In genomic region chr14:99044096-99044495, GRCm38 (mm10) we compare ENCODE assay signal across 8 mouse cellular contexts. TPM values are rescaled to one million over a fixed set of nuclear protein-coding genes. Genes with fewer than 3 reads are reported as not detected.
DNase-seq lines count a peak whose midpoint lies in the region; ATAC-seq and TF ChIP-seq lines count a peak whose summit lies in the region.

No protein-coding gene starts in this region.

- H3K4me3 ChIP-seq in CH12.LX (replicated peaks in 1 of 3; ENCODE audit: low read depth in 2 of 3, low read length in 2 of 3, poor library complexity in 1 of 3): peak overlapping the region in 2 of 3 experiments; percentile 58 to 92
- H3K4me3 ChIP-seq in forebrain, embryonic 13.5 days: peak overlapping the region; percentile 99
- peak overlapping the region; percentile 97 for H3K4me3 ChIP-seq in liver, embryonic 13.5 days (replicated peaks)

- dilution Hi-C loops in CH12.LX (cut with MboI; ENCODE audit: extremely low pct_ligation_motif_present, extremely low pct_unique_long_range_greater_than_20kb, low sequenced_read_pairs): no loop called here

- no peak for TF ChIP-seq POLR2A in CH12.LX (IDR thresholded peaks at IDR 0.05; ENCODE audit: low read depth, low read length)

- no peak for ATAC-seq in forebrain, embryonic 13.5 days
- no peak for ATAC-seq in liver, embryonic 13.5 days (ENCODE audit: low read depth)

- peak; percentile 17 to 31 for DNase-seq in cerebellum, postnatal 14 days
- DNase-seq in cerebellum, adult 11-12 months: no peak
- no peak for DNase-seq in CH12.LX (ENCODE audit: extremely low read depth)
- DNase-seq in liver, embryonic 13.5 days: no peak
- DNase-seq in left cerebral cortex, postnatal 25 days (ENCODE audit: low spot score in 2 of 2): no peak
- DNase-seq in right cerebral cortex, postnatal 36 days (ENCODE audit: low spot score in 2 of 2): no peak
- DNase-seq in right cerebral cortex, postnatal 4 days: no peak

- no peak overlapping the region for H3K27ac ChIP-seq in CH12.LX (ENCODE audit: insufficient read depth, low read depth)
- no peak overlapping the region; the same call in 1 of the 2 replicates for H3K27ac ChIP-seq in forebrain, embryonic 13.5 days
- peak overlapping the region; percentile 44 for H3K27ac ChIP-seq in liver, embryonic 13.5 days

- no peaks in the 10 kb centered on the region for H3K27me3 ChIP-seq in CH12.LX (replicated peaks)
- H3K27me3 ChIP-seq in forebrain, embryonic 13.5 days: no peaks in the 10 kb centered on the region
- no peaks in the 10 kb centered on the region for H3K27me3 ChIP-seq in liver, embryonic 13.5 days

- H3K4me2 ChIP-seq in CH12.LX (ENCODE audit: insufficient read depth, low read depth, poor library complexity, severe bottlenecking): peak overlapping the region; percentile 93
- H3K4me2 ChIP-seq in forebrain, embryonic 13.5 days: peak overlapping the region; percentile 78
- H3K4me2 ChIP-seq in liver, embryonic 13.5 days: peak overlapping the region; percentile 75

- 28% methylated on average over 10 of the region's 10 CpGs for WGBS in forebrain, embryonic 13.5 days
- WGBS in liver, embryonic 13.5 days (ENCODE audit: insufficient replicate concordance): 28% methylated on average over 10 of the region's 10 CpGs

- H3K79me2 ChIP-seq in CH12.LX (replicated peaks; ENCODE audit: control insufficient read depth, extremely low read depth, insufficient read depth, poor library complexity, severe bottlenecking): peaks cover 73% of the 10 kb centered on the region

- intact Hi-C loops in left cerebral cortex, postnatal 25 days (cut with DNase I): no loop called here

- no peak overlapping the region for H3K9ac ChIP-seq in CH12.LX (ENCODE audit: insufficient read depth, low read depth)
- H3K9ac ChIP-seq in forebrain, embryonic 13.5 days: peak overlapping the region; percentile 45
- peak overlapping the region; percentile 98 for H3K9ac ChIP-seq in liver, embryonic 13.5 days

- TF ChIP-seq CTCF in CH12.LX (conservative IDR thresholded peaks at IDR 0.05 in 1 of 2, IDR thresholded peaks at IDR 0.05 in 1 of 2; ENCODE audit: low read depth in 2 of 2, low read length in 2 of 2): no peak

- no peak for TF ChIP-seq RAD21 in CH12.LX (IDR thresholded peaks at IDR 0.05; ENCODE audit: low read depth, low read length)

- in situ Hi-C loops in CH12.LX (cut with MboI; ENCODE audit: low pct_ligation_motif_present, low pct_unique_long_range_greater_than_20kb, low sequenced_read_pairs): no loop called here

- TF ChIP-seq EP300 in CH12.LX (IDR thresholded peaks at IDR 0.05; ENCODE audit: low read length): no peak

- peaks cover 7 to 23% of the 10 kb centered on the region in 2 experiments for H3K36me3 ChIP-seq in CH12.LX (replicated peaks in 1 of 2; ENCODE audit: control insufficient read depth in 1 of 2, insufficient read depth in 1 of 2, low read length in 1 of 2)
- H3K36me3 ChIP-seq in forebrain, embryonic 13.5 days (ENCODE audit: poor library complexity, severe bottlenecking): peaks cover 5% of the 10 kb centered on the region; the same call in 1 of the 2 replicates
- H3K36me3 ChIP-seq in liver, embryonic 13.5 days: peaks cover 14% of the 10 kb centered on the region

- no peaks in the 10 kb centered on the region for H3K9me3 ChIP-seq in CH12.LX (replicated peaks; ENCODE audit: low read length)
- H3K9me3 ChIP-seq in forebrain, embryonic 13.5 days (replicated peaks): no peaks in the 10 kb centered on the region
- H3K9me3 ChIP-seq in liver, embryonic 13.5 days (replicated peaks): no peaks in the 10 kb centered on the region

- H3K4me1 ChIP-seq in CH12.LX (ENCODE audit: control insufficient read depth in 1 of 2, insufficient read depth in 2 of 2): peaks cover 5 to 49% of the 10 kb centered on the region in 2 experiments; a peak in 3 of 4 replicates
- H3K4me1 ChIP-seq in forebrain, embryonic 13.5 days: peaks cover 38% of the 10 kb centered on the region
- peaks cover 59% of the 10 kb centered on the region for H3K4me1 ChIP-seq in liver, embryonic 13.5 days (replicated peaks)

TF ChIP-seq in CH12.LX, 34 proteins besides CTCF, POLR2A, EP300 and RAD21:
- TF ChIP-seq USF1 (IDR thresholded peaks at IDR 0.05; ENCODE audit: low read depth, low read length) (no peak), ZMIZ1 (IDR thresholded peaks at IDR 0.05; ENCODE audit: low read depth, low read length) (no peak), MYC (IDR thresholded peaks at IDR 0.05; ENCODE audit: low read depth, low read length) (no peak), ZC3H11A (IDR thresholded peaks at IDR 0.05; ENCODE audit: low read depth, low read length) (no peak), MAFK (IDR thresholded peaks at IDR 0.05; ENCODE audit: insufficient replicate concordance, low read length) (no peak), SMC3 (IDR thresholded peaks at IDR 0.05; ENCODE audit: low read depth, low read length) (no peak), NELFE (IDR thresholded peaks at IDR 0.05; ENCODE audit: low read depth, low read length) (no peak), ETS1 (conservative IDR thresholded peaks at IDR 0.05; ENCODE audit: low read depth, low read length) (no peak), CHD1 (IDR thresholded peaks at IDR 0.05; ENCODE audit: low read depth, low read length) (no peak), MEF2A (IDR thresholded peaks at IDR 0.05; ENCODE audit: borderline replicate concordance, low read depth, low read length) (no peak), SIN3A (IDR thresholded peaks at IDR 0.05; ENCODE audit: low read length) (no peak)
TF ChIP-seq in CH12.LX: peak in this region for 0.

RNA-seq across cellular contexts. Expression of gene Mzt1, which starts 1.8 kb away (rescaled TPM):
- total RNA-seq in CH12.LX (2012; rRNA removed): 24.4 and 26.2 TPM in 2 replicates
- 127 and 132 TPM in 2 replicates for total RNA-seq in CH12.LX (2014; rRNA removed)
- polyA plus RNA-seq in CH12.LX (2012; ENCODE audit: insufficient read length, low read depth): 36.7 and 41.0 TPM in 2 replicates
- 131 and 146 TPM in 2 replicates for polyA plus RNA-seq in forebrain, embryonic 13.5 days (2015; fragmentation: Nextera tagmentation; extraction: Ambion mirVana)
- polyA plus RNA-seq in liver, embryonic 13.5 days (2015; fragmentation: Nextera tagmentation; extraction: Ambion mirVana): 52.1 and 63.0 TPM in 2 replicates
- total RNA-seq in left cerebral cortex, postnatal 25 days (2021): 10 to 100 TPM; 60.0 to 71.3 TPM

RNA-seq across cellular contexts. Expression of gene Bora, which starts 1.9 kb away (rescaled TPM):
- total RNA-seq in CH12.LX (2012; rRNA removed) (27.9 and 31.0 TPM in 2 replicates), CH12.LX (2014; rRNA removed) (44.7 and 51.8 TPM in 2 replicates)
- 47.6 and 49.3 TPM in 2 replicates for polyA plus RNA-seq in CH12.LX (2012; ENCODE audit: insufficient read length, low read depth)
- polyA plus RNA-seq in forebrain, embryonic 13.5 days (2015; fragmentation: Nextera tagmentation; extraction: Ambion mirVana): 48.2 and 50.4 TPM in 2 replicates
- polyA plus RNA-seq in liver, embryonic 13.5 days (2015; fragmentation: Nextera tagmentation; extraction: Ambion mirVana): 36.8 and 39.0 TPM in 2 replicates
- 1 to 10 TPM; 1.9 to 3.3 TPM for total RNA-seq in left cerebral cortex, postnatal 25 days (2021)

RNA-seq across cellular contexts. Expression of gene Rpl36a-ps1, which starts 50.0 kb away (rescaled TPM):
- 42.9 and 57.6 TPM in 2 replicates for total RNA-seq in CH12.LX (2012; rRNA removed)
- 73.7 and 82.6 TPM in 2 replicates for total RNA-seq in CH12.LX (2014; rRNA removed)
- 5.7 and 6.2 TPM in 2 replicates for polyA plus RNA-seq in CH12.LX (2012; ENCODE audit: insufficient read length, low read depth)
- polyA plus RNA-seq in forebrain, embryonic 13.5 days (2015; fragmentation: Nextera tagmentation; extraction: Ambion mirVana): 0.74 TPM in 1 of 2 replicates, not detected in the other
- polyA plus RNA-seq in liver, embryonic 13.5 days (2015; fragmentation: Nextera tagmentation; extraction: Ambion mirVana): 0.80 and 2.4 TPM in 2 replicates
- total RNA-seq in left cerebral cortex, postnatal 25 days (2021): 1 to 10 TPM; 1.1 TPM

RNA-seq across cellular contexts. Expression of gene Pibf1, which starts 55.1 kb away (rescaled TPM):
- total RNA-seq in CH12.LX (2012; rRNA removed) (13.9 and 17.7 TPM in 2 replicates), CH12.LX (2014; rRNA removed) (24.7 and 29.2 TPM in 2 replicates)
- 11.8 and 12.8 TPM in 2 replicates for polyA plus RNA-seq in CH12.LX (2012; ENCODE audit: insufficient read length, low read depth)
- polyA plus RNA-seq in forebrain, embryonic 13.5 days (2015; fragmentation: Nextera tagmentation; extraction: Ambion mirVana): 21.2 and 21.6 TPM in 2 replicates
- 7.0 and 8.0 TPM in 2 replicates for polyA plus RNA-seq in liver, embryonic 13.5 days (2015; fragmentation: Nextera tagmentation; extraction: Ambion mirVana)
- 10 to 100 TPM; 13.5 to 13.9 TPM for total RNA-seq in left cerebral cortex, postnatal 25 days (2021)

RNA-seq across cellular contexts. Expression of gene Dis3, which starts 55.5 kb away (rescaled TPM):
- total RNA-seq in CH12.LX (2012; rRNA removed): 33.9 and 47.4 TPM in 2 replicates
- total RNA-seq in CH12.LX (2014; rRNA removed): 69.4 and 78.5 TPM in 2 replicates
- polyA plus RNA-seq in CH12.LX (2012; ENCODE audit: insufficient read length, low read depth): 92.6 and 98.9 TPM in 2 replicates
- 24.8 and 29.8 TPM in 2 replicates for polyA plus RNA-seq in forebrain, embryonic 13.5 days (2015; fragmentation: Nextera tagmentation; extraction: Ambion mirVana)
- 19.0 and 25.0 TPM in 2 replicates for polyA plus RNA-seq in liver, embryonic 13.5 days (2015; fragmentation: Nextera tagmentation; extraction: Ambion mirVana)
- total RNA-seq in left cerebral cortex, postnatal 25 days (2021): 10 to 100 TPM; 16.1 to 16.7 TPM

Comparison
In these comparisons a context has a peak if more than half of its experiments do, and no peak if none do; other contexts are left out.
1. DNase-seq: peak in cerebellum, postnatal 14 days (2 of 2); none in cerebellum, adult 11-12 months (single experiment), CH12.LX (single experiment), liver, embryonic 13.5 days (single experiment), left cerebral cortex, postnatal 25 days (0 of 2), right cerebral cortex, postnatal 36 days (0 of 2) and right cerebral cortex, postnatal 4 days (single experiment).
2. Peak in every context shown above with its lines, with median percentiles within 50 percentile points of each other: H3K4me2 ChIP-seq and H3K4me3 ChIP-seq.